Mouse (Mus musculus) G1E-ER4 (cell line): ENCODE results near the gene Ccdc24. TPM values are rescaled to one million over a fixed set of nuclear protein-coding genes. Genes with fewer than 3 reads are reported as not detected.

Source experiments
- GATA1 ChIP-seq: IDR thresholded peaks from one replicate; pipeline ENCODE4 v1.8.0; 2012; ENCODE audit warnings: low read length, inconsistent platforms
- polyA plus RNA-seq: library from polyadenylated mRNA; stranded (reverse); fragments of >175 nt; gene quantifications from 2 replicates; pipeline ENCODE4 v1.2.3, GENCODE M21; 2012

Ccdc24 gene
- polyA plus RNA-seq, 1 experiment, result not detected

- no peak for TF ChIP-seq GATA1
Measured at GRCm38 (mm10) chr4:117829260-117830123, 42.9 kb downstream of the Ccdc24 start.

- no peak for TF ChIP-seq GATA1
Measured at GRCm38 (mm10) chr4:117828572-117829145, 43.7 kb downstream of the Ccdc24 start.

GRCm38 (mm10) chr4:117818032-117818431, 54.3 kb downstream of the Ccdc24 start:
- no peak for TF ChIP-seq GATA1

GRCm38 (mm10) chr4:117816776-117817175, 55.6 kb downstream of the Ccdc24 start:
- TF ChIP-seq GATA1, result no peak

Other genes with a start within 250 kb of the Ccdc24 start
- 35.1 and 41.2 TPM in 2 replicates for gene Dmap1, start 190.3 kb downstream of the Ccdc24 start, polyA plus RNA-seq
- gene Gm12845, start 148.1 kb downstream of the Ccdc24 start, polyA plus RNA-seq, result not detected in 2 replicates
- gene Klf17, start 106.9 kb downstream of the Ccdc24 start, polyA plus RNA-seq, result not detected in 2 replicates
- 14.1 and 15.4 TPM in 2 replicates for gene Slc6a9, start 38.1 kb downstream of the Ccdc24 start, polyA plus RNA-seq
- gene B4galt2, start 10.9 kb upstream of the Ccdc24 start, polyA plus RNA-seq, result not detected in 2 replicates
- 124 and 254 TPM in 2 replicates for gene Atp6v0b, start 14.8 kb upstream of the Ccdc24 start, polyA plus RNA-seq
- 20.0 and 23.4 TPM in 2 replicates for gene Dph2, start 19.5 kb upstream of the Ccdc24 start, polyA plus RNA-seq
- gene Ipo13, start 42.4 kb upstream of the Ccdc24 start, polyA plus RNA-seq, result 32.2 and 39.9 TPM in 2 replicates
- 0.06 and 0.13 TPM in 2 replicates for gene Artn, start 57.2 kb upstream of the Ccdc24 start, polyA plus RNA-seq